Mouse (Mus musculus) lung, postnatal 0 days (tissue): Measurements from ENCODE around the gene Opa3. TPM values are rescaled to one million over a fixed set of nuclear protein-coding genes. Genes with fewer than 3 reads are reported as not detected.

Experiments used
- ATAC-seq: fragments of 200-750 bp; cut with Nextera tagmentation; 2 replicates; pipeline ENCODE4 v1.8.0; 2017; ENCODE audit warnings: moderate library complexity
- DNase-seq: peaks from one replicate; pipeline ENCODE4 v3.0.0-alpha.2; 2016; ENCODE audit warnings: low spot score
- H3K27ac ChIP-seq: fragments of 300-500 bp; sonication (generic); 2 replicates; pipeline ENCODE4 v1.5.1; 2014; ENCODE audit warnings: antibody characterized with exemption, mild to moderate bottlenecking, low read length, mixed read lengths
- H3K27me3 ChIP-seq: fragments of 300-500 bp; sonication (generic); replicated peaks from 2 replicates; pipeline ENCODE4 v1.6.1; 2014; ENCODE audit warnings: low read length, mixed read lengths; ENCODE audit not compliant: insufficient read depth
- H3K36me3 ChIP-seq: fragments of 300-500 bp; sonication (generic); 2 replicates; pipeline ENCODE4 v1.6.1; 2014; ENCODE audit warnings: low read length, mixed read lengths; ENCODE audit not compliant: insufficient read depth
- H3K4me1 ChIP-seq: fragments of 300-500 bp; sonication (generic); 2 replicates; pipeline ENCODE4 v1.6.1; 2014; ENCODE audit warnings: antibody characterized with exemption, low read depth, low read length, mixed read lengths; ENCODE audit not compliant: insufficient read depth
- H3K4me2 ChIP-seq: fragments of 300-500 bp; sonication (generic); replicated peaks from 2 replicates; pipeline ENCODE4 v1.6.1; 2014; ENCODE audit warnings: low read depth, mild to moderate bottlenecking, low read length, moderate library complexity, mixed read lengths
- H3K4me3 ChIP-seq: fragments of 300-500 bp; sonication (generic); 2 replicates; pipeline ENCODE4 v1.5.1; 2014; ENCODE audit warnings: low read depth, low read length
- H3K9ac ChIP-seq: fragments of 300-500 bp; sonication (generic); replicated peaks from 2 replicates; pipeline ENCODE4 v1.6.1; 2014; ENCODE audit warnings: low read depth, mild to moderate bottlenecking
- H3K9me3 ChIP-seq: fragments of 300-500 bp; sonication (generic); 2 replicates; pipeline ENCODE4 v1.6.1; 2016; ENCODE audit warnings: low read length, mixed read lengths
- CTCF ChIP-seq: IDR thresholded peaks from 2 replicates; pipeline ENCODE4 v1.5.1; 2016; ENCODE audit warnings: antibody characterized with exemption, mild to moderate bottlenecking
- EP300 ChIP-seq: IDR thresholded peaks from 2 replicates; pipeline ENCODE4 v1.6.1; 2016; ENCODE audit warnings: antibody characterized with exemption, mild to moderate bottlenecking, control low read depth
- WGBS: fragments of 180-500 bp; shearing (Covaris S2); extraction: QIAGEN DNeasy Blood & Tissue Kit; methylation state at CpG from one replicate; pipeline ENCODE4 v1.1.7; 2014; 5-methylcytosine and 5-hydroxymethylcytosine counted together
- polyA plus RNA-seq: library from polyadenylated mRNA; unstranded; fragments of >200 nt; fragmentation: Nextera tagmentation; extraction: Ambion mirVana; gene quantifications from 2 replicates; pipeline ENCODE4 v1.2.1, GENCODE M21; 2015

The Opa3 gene
- 18.8 and 19.0 TPM in 2 replicates for polyA plus RNA-seq

DNA sequence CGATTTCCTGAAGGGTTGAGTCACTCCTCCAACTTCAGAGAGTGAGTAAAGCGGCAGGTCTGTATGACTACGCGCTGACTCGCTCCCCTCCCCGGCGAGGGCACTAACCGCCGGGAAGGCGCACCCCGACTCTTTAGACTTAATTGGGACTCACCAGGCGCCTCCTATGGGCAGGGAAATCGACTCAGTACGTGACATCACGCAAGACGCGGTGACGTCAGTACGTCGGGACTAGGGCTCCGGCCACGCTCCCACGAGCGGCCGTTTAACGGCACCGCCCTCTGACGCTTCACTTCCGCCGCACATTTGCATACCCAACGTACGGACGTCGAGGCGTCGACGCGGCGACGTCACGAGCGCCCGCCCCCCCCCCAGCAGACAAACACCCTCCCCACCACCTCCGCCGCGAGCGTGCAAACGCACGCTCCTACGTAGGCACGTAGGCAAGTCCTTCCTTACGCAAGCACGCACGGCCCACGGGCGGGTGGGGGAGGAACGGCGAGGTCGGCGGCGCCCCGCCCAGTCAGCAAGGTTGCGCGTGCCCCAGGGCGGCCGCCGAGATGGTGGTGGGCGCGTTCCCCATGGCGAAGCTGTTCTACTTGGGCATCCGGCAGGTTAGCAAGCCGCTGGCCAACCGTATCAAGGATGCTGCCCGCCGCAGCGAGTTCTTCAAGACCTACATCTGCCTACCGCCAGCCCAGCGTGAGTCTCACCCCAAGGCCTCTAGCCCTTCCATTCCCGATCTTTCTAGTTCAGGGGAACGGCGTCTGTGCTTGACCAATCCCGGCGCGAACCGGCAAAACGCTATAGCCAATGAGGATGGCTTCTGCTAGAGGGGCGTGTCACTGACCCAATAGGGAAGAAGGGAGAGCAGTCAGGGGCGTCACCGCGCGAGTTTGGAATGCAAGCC, at the start of gene Opa3:
Gene Opa3 (plus strand): TSS at position 452 of the 910 bp plus-strand sequence.
- Histone ChIP-seq H3K27me3 (no peaks in the 10 kb centered on the region), H3K4me2 (peak within 1 kb of the TSS; percentile 88), H3K27ac (peak within 1 kb of the TSS; percentile 96), H3K9me3 (no peaks in the 10 kb centered on the region), H3K4me3 (peak within 1 kb of the TSS; percentile 64), H3K36me3 (no peaks in the 10 kb centered on the region), H3K4me1 (peaks cover 8% of the 10 kb centered on the region), H3K9ac (peak within 1 kb of the TSS; percentile 68)
- DNase-seq (peak; percentile 100), ATAC-seq (peak; percentile 92)
- under 1% methylated on average over 69 of the region's 91 CpGs for WGBS
- TF ChIP-seq EP300 (no peak; the same call in 1 of the 2 replicates), CTCF (peak; percentile 76)

DNA sequence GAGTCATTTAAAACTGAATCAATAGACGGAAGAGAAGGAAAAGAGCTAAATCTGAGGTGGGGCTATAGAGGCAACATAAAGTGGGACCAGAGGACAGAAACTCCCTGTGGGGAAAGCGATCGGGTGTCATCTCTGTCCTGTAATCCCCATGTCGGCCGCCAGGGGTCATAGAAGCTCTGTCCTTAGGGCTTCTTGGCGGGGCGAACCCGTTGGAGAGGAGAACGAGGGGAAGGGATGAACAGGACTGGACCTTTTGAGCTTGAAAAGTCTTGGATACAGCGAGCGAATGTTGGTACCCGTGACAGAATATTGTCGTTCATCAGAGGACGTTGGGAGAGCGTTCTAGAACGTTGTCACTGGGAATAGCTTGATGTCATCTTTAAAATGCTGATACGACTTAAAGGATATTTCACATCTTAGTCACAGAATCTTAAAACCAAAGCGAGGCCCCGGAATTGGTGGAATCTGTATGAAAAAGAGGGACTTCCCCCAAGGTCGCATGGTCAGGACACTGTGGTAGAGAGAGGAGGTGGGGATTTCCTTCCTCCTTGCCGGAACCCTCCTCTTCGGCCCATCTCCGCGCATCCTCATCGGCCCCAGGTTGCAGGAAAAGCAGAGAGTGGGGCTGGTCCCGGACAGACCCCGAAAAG, 49.6 kb upstream of the Opa3 start:
- WGBS: 6% methylated on average over 27 of the region's 27 CpGs
- Histone ChIP-seq H3K27ac (no peak overlapping the region), H3K4me2 (no peak overlapping the region), H3K4me3 (no peak overlapping the region), H3K9ac (no peak overlapping the region), H3K4me1 (peaks cover 16% of the 10 kb centered on the region; the same call in 1 of the 2 replicates), H3K36me3 (no peaks in the 10 kb centered on the region), H3K27me3 (peaks cover 37% of the 10 kb centered on the region), H3K9me3 (no peaks in the 10 kb centered on the region)
- no peak for ATAC-seq
- peak; percentile 60 for DNase-seq
- TF ChIP-seq CTCF (peak; percentile 86), EP300 (0 out of 2 replicates have a peak, but pooled peaks have one; percentile 27)

DNA sequence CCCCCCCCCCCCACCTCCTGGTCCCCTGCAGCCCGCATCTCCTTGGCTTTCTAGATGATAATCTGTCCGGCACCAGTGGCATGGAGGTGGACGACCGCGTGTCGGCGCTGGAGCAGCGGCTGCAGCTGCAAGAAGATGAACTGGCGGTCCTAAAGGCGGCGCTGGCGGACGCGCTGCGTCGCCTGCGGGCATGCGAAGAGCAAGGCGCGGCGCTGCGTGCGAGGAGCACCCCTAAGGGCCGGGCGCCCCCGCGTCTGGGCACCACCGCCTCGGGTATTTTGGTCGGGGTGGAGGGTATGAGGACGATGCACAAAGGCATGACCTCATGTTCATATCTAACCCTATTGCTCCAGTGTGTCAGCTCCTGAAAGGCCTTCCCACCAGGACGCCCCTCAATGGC, 49.0 kb upstream of the Opa3 start:
- no peak overlapping the region for H3K9ac ChIP-seq
- ATAC-seq: peak; percentile 21
- TF ChIP-seq CTCF (peak; percentile 88), EP300 (no peak)
- under 1% methylated on average over 31 of the region's 32 CpGs for WGBS
- 0 out of 2 replicates have a peak overlapping the region, but pooled peaks have one; percentile 14 for H3K4me3 ChIP-seq
- H3K4me2 ChIP-seq: peak overlapping the region; percentile 19; the same call in 1 of the 2 replicates
- peaks cover 37% of the 10 kb centered on the region for H3K27me3 ChIP-seq
- peak; percentile 83 for DNase-seq
- no peaks in the 10 kb centered on the region for H3K36me3 ChIP-seq
- no peaks in the 10 kb centered on the region for H3K9me3 ChIP-seq
- H3K27ac ChIP-seq: no peak overlapping the region
- peaks cover 16% of the 10 kb centered on the region; the same call in 1 of the 2 replicates for H3K4me1 ChIP-seq

DNA sequence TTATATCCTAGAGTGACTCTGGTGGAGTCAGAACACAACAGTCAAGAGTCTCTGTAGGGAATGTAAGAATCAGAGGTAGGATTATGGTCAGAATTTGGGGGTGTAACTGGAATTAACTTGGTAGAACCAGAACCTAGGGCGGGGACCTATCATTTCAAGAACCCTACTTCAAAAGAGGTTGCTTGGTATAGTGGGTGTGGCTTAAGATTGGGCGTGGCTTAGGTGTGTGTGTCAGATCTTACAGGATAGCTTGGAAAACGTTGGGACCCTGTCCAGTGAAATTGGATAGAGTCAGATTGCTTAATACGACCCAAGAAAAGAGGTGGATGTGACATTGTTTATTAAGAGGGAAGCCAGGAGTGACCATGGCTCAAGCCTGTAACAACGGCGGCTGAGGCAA, 48.2 kb upstream of the Opa3 start:
- H3K9ac ChIP-seq: no peak overlapping the region
- TF ChIP-seq EP300 (no peak), CTCF (no peak)

DNA sequence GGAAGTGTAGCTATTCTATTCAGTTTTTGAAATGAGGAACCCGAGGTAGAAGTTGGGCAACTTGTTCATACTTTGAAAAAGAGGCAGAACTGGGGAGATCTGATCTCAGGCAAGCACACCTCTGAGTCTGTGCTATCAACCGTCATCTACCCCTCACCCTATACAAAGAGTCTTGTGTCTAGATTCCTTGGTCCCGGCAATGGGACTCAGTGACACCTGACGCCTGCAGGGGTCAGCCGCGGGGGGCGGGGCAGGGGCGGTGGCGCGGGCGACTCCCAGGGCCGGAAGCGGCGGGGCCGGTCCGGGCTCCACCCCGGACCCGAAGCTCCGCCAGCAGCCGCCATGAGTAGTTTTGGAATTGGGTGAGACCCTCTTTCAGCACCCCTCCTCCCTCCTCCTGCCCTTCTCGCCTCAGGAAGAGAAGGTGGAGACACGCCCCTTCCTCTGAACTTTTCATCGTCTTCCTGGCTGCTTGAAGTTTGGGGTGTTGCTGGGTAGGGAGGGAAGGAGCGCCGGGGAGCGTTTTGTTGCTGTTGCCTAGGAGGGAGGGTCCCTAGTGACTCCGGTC, 47.2 kb upstream of the Opa3 start:
- peak overlapping the region; percentile 77 for H3K27ac ChIP-seq
- peaks cover 34% of the 10 kb centered on the region for H3K27me3 ChIP-seq
- TF ChIP-seq CTCF (0 out of 2 replicates have a peak, but pooled peaks have one; percentile 7), EP300 (no peak)
- H3K36me3 ChIP-seq: 0 out of 2 replicates have a peak, but pooled peaks cover 2% of the 10 kb centered on the region
- ATAC-seq (peak; percentile 75), DNase-seq (peak; percentile 68)
- 2% methylated on average over 27 of the region's 27 CpGs for WGBS
- peak overlapping the region; percentile 54 for H3K4me3 ChIP-seq
- H3K9ac ChIP-seq: peak overlapping the region; percentile 46
- peaks cover 16% of the 10 kb centered on the region; the same call in 1 of the 2 replicates for H3K4me1 ChIP-seq
- H3K4me2 ChIP-seq: peak overlapping the region; percentile 79
- no peaks in the 10 kb centered on the region for H3K9me3 ChIP-seq

More for the DNA sequence above, 48.2 kb upstream of the Opa3 start:
- WGBS: 17% methylated on average over 6 of the region's 6 CpGs
- H3K36me3 ChIP-seq: no peaks in the 10 kb centered on the region
- no peak for DNase-seq
- H3K4me2 ChIP-seq: no peak overlapping the region
- H3K9me3 ChIP-seq: no peaks in the 10 kb centered on the region
- no peak overlapping the region for H3K27ac ChIP-seq
- H3K4me1 ChIP-seq: peaks cover 16% of the 10 kb centered on the region; the same call in 1 of the 2 replicates
- no peak for ATAC-seq
- H3K4me3 ChIP-seq: no peak overlapping the region
- H3K27me3 ChIP-seq: peaks cover 37% of the 10 kb centered on the region
